Comparison of ENCODE assay signal across 8 mouse cellular contexts in genomic region chrX:166440616-166441063, GRCm38 (mm10). TPM values are rescaled to one million over a fixed set of nuclear protein-coding genes. Genes with fewer than 3 reads are reported as not detected.
DNase-seq lines count a peak whose midpoint lies in the region; ATAC-seq lines count a peak whose summit lies in the region.

Ofd1 (minus strand) TSS chrX:166440704.

- peak within 1 kb of the TSS; percentile 51 for H3K4me3 ChIP-seq in hindbrain, embryonic 16.5 days (ENCODE audit: low read length)
- H3K4me3 ChIP-seq in macrophage (ENCODE audit: inconsistent target) = peak within 1 kb of the TSS; percentile 64

- no peaks in the 10 kb centered on the region for H3K36me3 ChIP-seq in hindbrain, embryonic 16.5 days (ENCODE audit: control insufficient read depth, insufficient read depth, low read length)
- no peaks in the 10 kb centered on the region for H3K36me3 ChIP-seq in macrophage (ENCODE audit: inconsistent target)

- H3K9ac ChIP-seq in hindbrain, embryonic 16.5 days (ENCODE audit: low read depth, low read length) = peak within 1 kb of the TSS; percentile 72

- H3K4me1 ChIP-seq in hindbrain, embryonic 16.5 days (ENCODE audit: control insufficient read depth, insufficient read depth, low read depth, low read length) = peaks cover 4% of the 10 kb centered on the region; the same call in 1 of the 2 replicates

- H3K27me3 ChIP-seq in hindbrain, embryonic 16.5 days (replicated peaks; ENCODE audit: control insufficient read depth, insufficient read depth, low read length) = no peaks in the 10 kb centered on the region

- H3K79me2 ChIP-seq in macrophage (ENCODE audit: inconsistent target) = no peaks in the 10 kb centered on the region

- ATAC-seq in hindbrain, embryonic 16.5 days = peak; percentile 99

- WGBS in hindbrain, embryonic 16.5 days = 22% methylated on average over 26 of the region's 44 CpGs
- 21% methylated on average over 44 of the region's 44 CpGs for WGBS in macrophage (ENCODE audit: missing documents)

- H3K27ac ChIP-seq in hindbrain, embryonic 16.5 days (ENCODE audit: low read depth, low read length) = peak within 1 kb of the TSS; percentile 88
- peak within 1 kb of the TSS; percentile 27; the same call in 1 of the 2 replicates for H3K27ac ChIP-seq in macrophage

- peak within 1 kb of the TSS; percentile 61 for H3K4me2 ChIP-seq in hindbrain, embryonic 16.5 days (ENCODE audit: low read length)

- peak; percentile 86 for DNase-seq in T-cell, adult 2 months (ENCODE audit: low spot score)
- peak; percentile 88 to 89 for DNase-seq in cerebellum, postnatal 36 days
- peak; percentile 77 to 90 for DNase-seq in frontal cortex, postnatal 36 days (ENCODE audit: low spot score in 2 of 2)
- DNase-seq in left cerebral cortex, adult 18-20 months (ENCODE audit: low spot score in 2 of 2) = peak; percentile 82 to 89
- peak; percentile 88 for DNase-seq in right cerebral cortex, adult 18-20 months
- peak; percentile 46 for DNase-seq in urinary bladder, postnatal 10 days (ENCODE audit: low spot score)

- no peaks in the 10 kb centered on the region for H3K9me3 ChIP-seq in hindbrain, embryonic 16.5 days (ENCODE audit: control insufficient read depth, low read length)

RNA-seq across cellular contexts. Expression of gene Ofd1, which starts in this region (rescaled TPM):
- polyA plus RNA-seq in hindbrain, embryonic 16.5 days (2015; fragmentation: Nextera tagmentation; extraction: Ambion mirVana) = 5.6 and 6.0 TPM in 2 replicates
- total RNA-seq in left cerebral cortex, adult 18-20 months (2021) = 1 to 10 TPM; 5.9 to 6.2 TPM
- 10 to 100 TPM in 22 of 26 experiments, 1 to 10 TPM in 4; 7.7 to 20.2 (median 16.5) TPM for total RNA-seq in macrophage (2018; cell fraction: chromatin; rRNA removed)
- 1 to 10 TPM; 4.0 to 5.3 (median 4.5) TPM for total RNA-seq in macrophage (2018; cell fraction: cytosol; rRNA removed)
- total RNA-seq in macrophage (2018; cell fraction: nucleus; rRNA removed) = 10 to 100 TPM in 10 of 26 experiments, 1 to 10 TPM in 16; 5.9 to 15.2 (median 9.2) TPM
- 3.0 to 6.0 TPM (median 5.0 TPM) in 3 replicates for polyA plus RNA-seq in macrophage (2018)

Comparison
In these comparisons a context has a peak if more than half of its experiments do, and no peak if none do; other contexts are left out.
1. Peak in every context shown above with its lines: DNase-seq, ATAC-seq, H3K4me3 ChIP-seq and H3K27ac ChIP-seq.